Mouse (Mus musculus) thymus, adult 2 months (tissue): ENCODE data around the gene Mthfsl. TPM values are rescaled to one million over a fixed set of nuclear protein-coding genes. Genes with fewer than 3 reads are reported as not detected.
"Not testable (repeated sequence)": the region's sequence is repeated elsewhere in the genome, so short reads cannot be mapped to it uniquely, and the experiment has no call there.

ENCODE experiments used
- DNase-seq: peaks from one replicate; pipeline ENCODE4 v3.0.0; 2021
- H3K27ac ChIP-seq: fragments of 200-500 bp; 2 replicates; pipeline ENCODE4 v1.5.1; 2012; ENCODE audit warnings: low read length, control low read depth; ENCODE audit not compliant: control insufficient read depth, insufficient read depth
- H3K27me3 ChIP-seq: fragments of 200-500 bp; 2 replicates; pipeline ENCODE4 v1.6.1; 2012; ENCODE audit warnings: mild to moderate bottlenecking, low read length, moderate library complexity, mixed read lengths; ENCODE audit not compliant: control insufficient read depth, insufficient read depth
- H3K36me3 ChIP-seq: fragments of 200-500 bp; 2 replicates; pipeline ENCODE4 v1.6.1; 2012; ENCODE audit warnings: mild to moderate bottlenecking, low read length, moderate library complexity; ENCODE audit not compliant: control insufficient read depth, insufficient read depth
- H3K4me1 ChIP-seq: fragments of 200-500 bp; replicated peaks from 2 replicates; pipeline ENCODE4 v1.6.1; 2012; ENCODE audit warnings: low read length; ENCODE audit not compliant: control insufficient read depth, insufficient read depth
- H3K4me3 ChIP-seq: fragments of 200-500 bp; 2 replicates; pipeline ENCODE4 v1.5.1; 2012; ENCODE audit warnings: mild to moderate bottlenecking, low read length, control low read depth, moderate library complexity; ENCODE audit not compliant: control insufficient read depth, insufficient read depth
- WGBS: fragments of 180-500 bp; shearing (Covaris S2); methylation state at CpG from one replicate; pipeline ENCODE4 v1.1.7; 2018; 5-methylcytosine and 5-hydroxymethylcytosine counted together
- polyA plus RNA-seq: library from polyadenylated mRNA; depleted of rRNA; stranded (reverse); fragments of >200 nt; gene quantifications from 2 replicates; pipeline ENCODE4 v1.2.3, GENCODE M21; 2012; rRNA removed

The Mthfsl gene
- polyA plus RNA-seq, result 14.7 and 15.2 TPM in 2 replicates

- 8% methylated on average over 11 of the region's 12 CpGs for WGBS
- peak; percentile 29 for DNase-seq
- H3K36me3 ChIP-seq, result not testable (repeated sequence)
Observed at GRCm38 (mm10) chr9:88719989-88720537, at the start of gene Mthfsl. Gene Mthfsl (minus strand): TSS chr9:88720296.

GRCm38 (mm10) chr9:88769470-88769869 lies 49.4 kb upstream of the Mthfsl start:
- not testable (repeated sequence) for H3K27me3 ChIP-seq, DNase-seq, H3K27ac ChIP-seq, H3K4me3 ChIP-seq, H3K4me1 ChIP-seq, H3K36me3 ChIP-seq
- 93% methylated on average over 5 of the region's 5 CpGs for WGBS

More at GRCm38 (mm10) chr9:88719989-88720537, at the start of gene Mthfsl:
- H3K27me3 ChIP-seq, H3K4me1 ChIP-seq: not testable (repeated sequence)
- Histone ChIP-seq H3K27ac (peak within 1 kb of the TSS; percentile 86), H3K4me3 (peak within 1 kb of the TSS; percentile 50)

GRCm38 (mm10) chr9:88746687-88747086 lies 26.6 kb upstream of the Mthfsl start:
- H3K4me1 ChIP-seq, H3K4me3 ChIP-seq, H3K36me3 ChIP-seq, H3K27ac ChIP-seq, H3K27me3 ChIP-seq: not testable (repeated sequence)
- peak; percentile 37 for DNase-seq
- WGBS, result no CpG with 5 or more reads among the region's 2 CpGs

DNA sequence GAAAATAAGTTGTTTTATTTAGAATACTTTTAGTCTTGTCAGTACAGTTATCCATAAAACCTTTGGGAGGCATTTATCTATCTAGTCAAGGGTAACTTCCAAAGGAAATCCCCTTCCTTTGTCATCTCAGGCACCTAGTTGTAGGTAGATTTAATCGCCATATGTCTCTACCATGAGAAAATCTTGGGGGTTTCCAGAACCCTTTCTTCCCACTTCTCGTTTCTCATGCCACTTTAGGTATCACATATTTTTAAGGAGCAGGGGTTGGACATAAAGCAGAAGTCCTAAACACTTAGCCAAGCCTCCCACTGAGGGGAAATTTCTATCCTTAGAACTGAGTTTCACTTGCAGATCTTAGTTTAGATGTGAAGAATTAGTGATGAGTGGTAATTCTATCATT lies 25.9 kb upstream of the Mthfsl start:
- WGBS, result 33% methylated on average over 1 of the region's 2 CpGs
- DNase-seq, H3K27me3 ChIP-seq, H3K4me3 ChIP-seq, H3K36me3 ChIP-seq, H3K4me1 ChIP-seq, H3K27ac ChIP-seq: not testable (repeated sequence)

GRCm38 (mm10) chr9:88735289-88735688 lies 15.2 kb upstream of the Mthfsl start:
- not testable (repeated sequence) for H3K4me1 ChIP-seq, H3K27ac ChIP-seq, H3K27me3 ChIP-seq, H3K36me3 ChIP-seq, H3K4me3 ChIP-seq, DNase-seq

DNA sequence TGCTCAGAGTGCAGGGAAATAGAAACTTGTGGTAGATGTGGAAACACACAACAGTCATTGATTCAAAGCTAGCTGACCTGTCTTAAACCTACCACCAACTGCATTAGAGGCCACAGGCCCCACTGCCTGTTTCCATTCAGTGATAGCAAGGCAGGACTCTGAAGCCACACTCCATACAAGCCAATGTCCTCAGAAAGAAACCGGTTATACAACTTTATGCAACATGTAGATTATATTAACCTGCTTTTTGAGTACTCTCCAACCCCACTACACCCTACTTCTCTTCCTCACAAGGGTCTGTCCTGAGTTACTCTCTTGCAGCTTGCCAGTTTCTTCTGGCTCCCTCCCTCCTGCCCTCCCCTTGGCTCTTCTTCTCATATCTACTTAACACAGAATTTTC lies 13.1 kb upstream of the Mthfsl start:
- WGBS, result 89% methylated on average over 1 of the region's 1 CpGs
- H3K4me3 ChIP-seq, H3K36me3 ChIP-seq, DNase-seq, H3K4me1 ChIP-seq, H3K27ac ChIP-seq, H3K27me3 ChIP-seq: not testable (repeated sequence)

DNA sequence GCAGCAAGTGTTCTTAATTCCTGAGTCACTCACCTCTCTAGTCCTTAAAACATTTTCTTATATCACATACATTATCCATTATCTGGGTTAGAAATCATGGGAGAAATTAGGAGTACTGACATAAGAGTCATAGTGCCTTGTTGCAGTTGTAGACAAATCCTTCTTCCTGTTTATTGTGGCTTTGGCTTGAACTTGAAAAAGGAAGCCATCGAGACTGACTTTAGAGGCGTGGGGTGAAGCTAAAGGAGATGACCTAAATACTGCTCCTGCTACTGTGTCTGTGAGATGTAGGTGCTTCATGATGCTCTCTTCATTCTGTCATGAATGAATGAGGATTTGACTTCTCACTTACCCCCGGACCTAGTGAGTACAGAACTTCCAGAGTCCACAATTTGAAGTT lies 12.2 kb upstream of the Mthfsl start:
- not testable (repeated sequence) for H3K36me3 ChIP-seq, H3K27ac ChIP-seq, H3K4me3 ChIP-seq, H3K4me1 ChIP-seq, DNase-seq, H3K27me3 ChIP-seq
- 41% methylated on average over 2 of the region's 3 CpGs for WGBS

GRCm38 (mm10) chr9:88731728-88732127 lies 11.6 kb upstream of the Mthfsl start, which contains the start of gene Bcl2a1d:
Gene Bcl2a1d (minus strand): TSS chr9:88731914.
- 10% methylated on average over 5 of the region's 5 CpGs for WGBS
- H3K27ac ChIP-seq, H3K36me3 ChIP-seq, H3K27me3 ChIP-seq, H3K4me3 ChIP-seq, H3K4me1 ChIP-seq: not testable (repeated sequence)
- DNase-seq, result peak; percentile 16

- not testable (repeated sequence) for H3K36me3 ChIP-seq, H3K27ac ChIP-seq
Observed at GRCm38 (mm10) chr9:88728311-88728710, 8.2 kb upstream of the Mthfsl start.

GRCm38 (mm10) chr9:88721628-88722027 lies 1.5 kb upstream of the Mthfsl start:
- not testable (repeated sequence) for H3K36me3 ChIP-seq, H3K27ac ChIP-seq, H3K27me3 ChIP-seq, H3K4me3 ChIP-seq, H3K4me1 ChIP-seq, DNase-seq

More at GRCm38 (mm10) chr9:88728311-88728710, 8.2 kb upstream of the Mthfsl start:
- H3K4me3 ChIP-seq, DNase-seq, H3K27me3 ChIP-seq, H3K4me1 ChIP-seq: not testable (repeated sequence)

- H3K36me3 ChIP-seq, H3K4me1 ChIP-seq, H3K27me3 ChIP-seq: not testable (repeated sequence)
- H3K27ac ChIP-seq, result peak overlapping the region; percentile 86
- 13% methylated on average over 8 of the region's 46 CpGs for WGBS
- H3K4me3 ChIP-seq, result peak overlapping the region; percentile 50
- peak; percentile 9 for DNase-seq
Observed at GRCm38 (mm10) chr9:88719073-88719921, 799 bp downstream of the Mthfsl start.
